Mouse (Mus musculus): ENCODE measurements at regions not wholly inside any gene's neighbourhood (a gene's known extent, or its start where the extent isn't known, plus 50 kb on each side); places are given as distances from the start of the nearest gene placed in this dataset.

DNA sequence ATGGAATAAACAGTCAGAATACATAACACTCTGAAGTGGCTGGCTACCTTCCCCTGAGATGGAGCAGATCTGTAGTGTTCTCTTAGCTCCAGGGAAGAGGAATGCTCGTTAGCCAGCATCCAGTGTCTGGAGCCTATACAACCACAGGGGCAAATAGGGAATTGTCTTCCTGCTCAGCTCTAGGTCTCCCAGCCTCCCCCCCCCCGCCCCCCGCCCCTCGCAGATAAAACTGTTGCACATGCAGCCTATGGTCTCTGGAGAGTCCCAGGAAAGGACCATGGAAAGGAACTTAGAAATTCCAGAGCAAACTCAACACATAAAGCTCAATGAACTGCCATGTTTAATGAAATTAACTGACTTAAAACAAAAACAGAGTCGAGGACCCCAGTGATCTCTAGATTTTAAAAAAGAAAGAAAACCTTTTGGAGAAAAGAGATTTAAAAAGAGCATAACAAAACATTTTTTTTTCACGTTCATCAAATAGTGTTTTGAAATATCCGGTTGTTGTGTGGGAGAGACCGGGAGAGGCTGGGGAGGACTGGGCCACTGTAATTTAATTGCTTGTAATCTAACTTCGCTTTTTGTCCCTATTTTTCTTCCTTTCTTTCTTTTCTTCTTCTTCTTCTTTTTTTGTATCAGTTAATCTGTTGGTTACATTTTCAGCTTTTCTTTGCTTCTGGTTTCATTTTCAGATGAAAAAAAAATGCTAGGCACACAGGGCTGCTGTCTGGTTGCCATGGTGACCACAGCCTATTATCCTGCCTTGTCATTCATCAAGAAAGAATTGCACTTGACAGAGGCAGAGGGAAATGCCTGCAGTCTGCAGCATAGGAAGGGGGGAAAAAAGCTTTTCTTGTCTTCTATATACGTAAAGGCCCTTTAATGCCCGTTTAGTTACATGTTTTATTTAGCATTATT, 450.3 kb upstream of the Ubash3b start:
- ATAC-seq (replicated peaks; ENCODE audit: insufficient number of reproducible peaks, low FRiP score, low TSS enrichment, poor library complexity, severe bottlenecking): no peak

DNA sequence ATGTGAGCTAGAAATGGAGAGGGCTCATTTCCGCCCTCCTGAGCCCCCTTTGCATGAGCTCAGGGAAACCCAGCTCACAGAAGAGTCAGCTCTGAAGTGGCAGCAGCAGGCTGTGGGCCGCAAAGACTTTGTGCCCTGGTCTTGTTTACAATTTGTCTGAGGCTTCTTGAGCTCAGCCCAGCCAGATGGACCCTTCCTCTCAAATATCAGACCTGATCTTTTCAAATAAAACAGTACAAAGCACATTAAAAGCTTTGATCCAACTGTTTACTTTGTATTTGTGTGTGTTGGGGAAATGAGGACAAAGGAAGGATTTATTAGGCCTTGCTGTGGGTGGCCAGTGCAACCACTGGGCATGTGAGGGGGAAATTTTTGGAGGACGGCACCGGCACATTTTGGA, 448.9 kb upstream of the Ubash3b start:
- ATAC-seq (replicated peaks; ENCODE audit: insufficient number of reproducible peaks, low FRiP score, low TSS enrichment, poor library complexity, severe bottlenecking): no peak

DNA sequence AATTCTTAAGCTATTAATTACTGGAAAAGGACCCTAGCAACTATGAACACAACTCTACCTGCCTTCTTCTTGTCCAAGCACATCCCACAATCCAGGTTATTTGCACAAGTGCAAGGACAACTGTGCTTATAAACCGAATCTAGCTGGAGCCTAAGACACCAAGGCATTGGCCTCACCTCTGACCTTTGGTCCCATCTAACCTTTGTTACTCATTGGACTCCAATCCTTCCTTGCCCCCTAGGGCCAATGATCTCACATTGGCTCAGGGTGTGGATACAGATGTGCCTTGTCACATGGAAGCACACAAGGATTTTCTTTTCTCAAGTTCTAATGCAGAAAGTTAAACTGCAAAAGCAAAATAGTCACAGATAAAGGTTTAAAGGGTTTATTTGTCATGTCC, 444.6 kb upstream of the Ubash3b start:
- no peak for ATAC-seq (replicated peaks; ENCODE audit: insufficient number of reproducible peaks, low FRiP score, low TSS enrichment, poor library complexity, severe bottlenecking)

DNA sequence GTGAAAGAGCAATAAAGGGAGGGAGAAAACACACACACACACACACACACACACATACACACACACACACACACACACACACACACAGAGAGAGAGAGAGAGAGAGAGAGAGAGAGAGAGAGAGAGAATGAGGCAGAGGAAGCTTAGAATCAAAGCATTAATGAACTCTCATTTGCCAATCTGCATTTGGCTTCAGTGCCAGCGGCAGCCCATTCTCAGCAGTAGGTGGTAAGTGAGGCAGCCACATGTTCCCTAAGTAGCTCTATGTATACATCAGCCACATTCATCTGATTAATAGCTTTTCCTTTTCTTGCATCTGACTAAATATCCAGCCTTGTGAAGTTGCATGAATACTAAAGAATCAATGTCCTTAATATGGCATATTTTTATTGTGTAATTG, 443.4 kb upstream of the Ubash3b start:
- ATAC-seq (replicated peaks; ENCODE audit: insufficient number of reproducible peaks, low FRiP score, low TSS enrichment, poor library complexity, severe bottlenecking): no peak

DNA sequence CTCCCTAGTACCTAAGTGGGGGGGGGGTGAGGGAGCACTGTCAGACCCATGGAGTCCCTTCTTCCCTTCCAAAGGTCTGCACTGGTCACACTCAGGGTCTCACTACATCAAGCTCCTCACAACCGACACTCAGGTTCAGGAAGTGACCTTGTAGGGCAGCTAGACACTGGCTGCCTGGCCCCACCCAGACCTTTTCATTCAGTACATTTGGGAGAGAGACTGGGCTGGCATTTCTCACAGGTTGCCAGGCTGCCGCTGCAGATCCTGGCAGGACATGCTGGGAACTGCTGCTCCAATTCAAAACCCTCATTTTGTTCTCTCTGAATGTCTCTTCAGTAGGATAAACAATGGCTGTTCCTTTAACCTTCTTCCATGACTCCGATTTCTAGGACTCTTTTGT, 439.3 kb upstream of the Ubash3b start:
- no peak for ATAC-seq (replicated peaks; ENCODE audit: insufficient number of reproducible peaks, low FRiP score, low TSS enrichment, poor library complexity, severe bottlenecking)

DNA sequence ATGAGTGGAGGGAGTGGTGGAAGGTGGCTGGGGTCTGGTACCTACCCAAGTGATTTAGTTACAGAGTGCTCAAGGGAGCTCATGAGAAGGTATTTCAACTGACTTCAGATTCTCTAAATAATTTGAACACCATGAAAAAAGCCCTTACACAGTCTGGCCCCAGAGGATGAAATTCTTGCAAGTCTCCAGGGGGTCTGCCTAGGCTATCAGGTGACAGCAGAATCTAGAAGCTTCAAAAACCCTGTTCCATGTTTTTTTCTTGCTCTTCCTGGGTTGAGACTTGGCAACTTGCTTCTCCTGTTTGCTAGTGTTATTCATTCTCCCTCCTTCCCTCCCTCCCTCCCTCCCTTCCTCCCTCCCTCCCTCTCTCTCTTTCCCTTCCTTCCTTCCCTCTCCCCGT, 438.4 kb upstream of the Ubash3b start:
- ATAC-seq (replicated peaks; ENCODE audit: insufficient number of reproducible peaks, low FRiP score, low TSS enrichment, poor library complexity, severe bottlenecking): no peak

DNA sequence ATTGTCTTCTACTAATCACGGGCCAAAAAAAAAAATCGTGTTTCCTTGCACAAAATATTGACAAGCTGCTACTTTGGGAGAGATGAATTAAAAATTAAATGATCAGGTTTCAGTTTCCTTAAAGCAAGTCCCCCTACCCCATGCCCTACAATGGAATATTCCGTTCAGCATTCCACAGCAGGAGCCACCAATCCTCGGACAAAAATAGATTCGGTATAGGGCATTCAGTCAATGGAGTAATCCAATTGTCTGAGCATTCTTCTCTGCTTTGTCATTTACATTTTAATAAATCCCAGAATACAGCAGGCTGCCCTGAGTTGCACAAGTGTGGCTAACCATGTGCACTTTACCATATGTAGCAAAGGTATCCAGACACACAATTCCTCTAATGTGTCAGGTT, 434.3 kb upstream of the Ubash3b start:
- ATAC-seq (replicated peaks; ENCODE audit: insufficient number of reproducible peaks, low FRiP score, low TSS enrichment, poor library complexity, severe bottlenecking): no peak

DNA sequence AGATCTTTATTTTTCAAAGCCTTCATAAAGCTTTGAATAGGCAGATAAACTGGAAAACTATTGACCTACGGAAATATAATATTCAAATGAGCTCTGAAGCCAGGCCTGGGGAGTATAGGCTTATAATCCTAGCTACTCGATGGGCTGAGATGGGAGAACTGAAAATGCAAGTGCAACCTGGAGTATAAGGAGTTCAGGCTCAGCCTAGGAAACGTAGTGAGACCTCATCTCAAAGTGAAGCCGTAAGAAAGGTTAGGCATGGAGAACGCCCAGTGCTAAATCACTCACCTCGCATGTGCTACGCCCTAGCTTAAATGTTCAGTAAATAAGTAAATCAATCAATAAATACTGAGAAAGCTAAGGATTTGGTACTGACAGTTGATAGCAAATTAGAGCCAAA, 432.5 kb upstream of the Ubash3b start:
- ATAC-seq (replicated peaks; ENCODE audit: insufficient number of reproducible peaks, low FRiP score, low TSS enrichment, poor library complexity, severe bottlenecking): no peak

DNA sequence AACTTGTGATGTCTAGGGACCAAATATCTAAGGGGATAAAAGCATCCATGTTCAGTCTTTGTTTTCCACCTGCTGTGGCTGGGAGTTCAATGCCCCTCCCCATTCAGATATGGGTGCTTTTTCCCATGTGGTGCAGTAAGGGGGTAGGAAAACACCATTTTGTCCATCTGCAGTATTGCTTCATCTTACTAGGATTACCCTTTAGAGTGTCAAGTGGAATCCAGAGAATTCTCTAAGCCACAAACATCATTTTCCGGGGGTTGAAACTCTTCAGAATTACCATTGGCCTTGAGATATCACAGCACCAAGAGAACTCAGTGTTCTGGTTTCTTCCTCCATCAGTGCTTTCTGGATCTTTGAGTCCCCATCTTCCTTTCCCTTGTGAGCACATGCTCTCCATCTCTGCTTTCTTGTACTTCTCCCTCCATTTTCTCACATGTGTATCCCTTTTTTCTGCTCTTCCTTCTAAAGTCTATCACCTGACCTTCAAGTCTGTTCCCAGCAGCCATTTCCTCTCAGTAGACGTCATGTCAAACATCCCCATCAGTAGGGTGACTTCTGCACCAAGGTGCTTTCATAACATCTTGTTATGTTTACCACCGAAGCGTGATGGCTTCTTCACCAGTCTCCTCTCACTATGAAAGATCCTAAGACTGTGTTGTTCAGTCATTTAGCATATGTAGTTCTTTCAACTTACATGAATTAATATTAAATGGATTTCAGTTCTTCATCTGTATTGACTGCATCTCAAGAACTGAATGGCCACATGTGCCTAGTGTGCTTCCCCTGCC, 431.6 kb upstream of the Ubash3b start:
- ATAC-seq (replicated peaks; ENCODE audit: insufficient number of reproducible peaks, low FRiP score, low TSS enrichment, poor library complexity, severe bottlenecking): no peak

DNA sequence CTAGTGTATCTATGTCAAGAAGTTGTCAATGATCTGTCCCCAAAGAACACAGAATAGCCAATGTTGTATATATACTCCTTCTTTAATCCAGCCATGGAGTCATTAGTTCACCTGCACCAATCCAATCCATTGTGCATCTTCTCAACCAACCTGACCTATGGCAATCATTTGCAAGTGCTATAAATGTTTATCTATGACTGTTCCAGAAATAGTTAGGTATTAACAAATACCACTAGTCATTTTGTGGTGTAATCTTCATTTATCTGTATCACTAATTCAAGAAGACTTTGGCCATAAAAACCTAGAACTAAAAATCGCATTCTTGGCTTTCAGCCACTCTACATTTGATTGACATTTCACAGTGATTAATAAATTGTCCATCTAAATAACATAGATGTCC, 430.6 kb upstream of the Ubash3b start:
- no peak for ATAC-seq (replicated peaks; ENCODE audit: insufficient number of reproducible peaks, low FRiP score, low TSS enrichment, poor library complexity, severe bottlenecking)

DNA sequence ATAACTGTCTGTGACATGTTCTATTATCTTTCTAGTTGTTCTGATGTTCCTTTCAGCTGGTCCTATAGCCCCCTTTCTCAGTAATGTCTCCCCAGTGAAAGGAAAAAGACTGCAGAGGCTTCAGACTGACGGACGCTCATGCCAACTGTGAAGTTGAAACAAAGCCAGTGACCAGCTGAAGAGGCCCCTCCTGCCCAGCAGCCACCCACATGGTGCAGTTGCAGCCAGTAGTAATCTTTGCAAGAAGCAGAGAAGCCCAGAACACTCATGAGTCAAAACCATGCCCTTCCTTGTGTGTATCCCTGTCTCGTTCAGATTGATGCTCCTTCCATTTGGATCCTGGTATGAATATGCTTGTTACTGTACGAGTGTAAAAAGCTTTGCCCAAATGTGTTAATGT, 428.7 kb upstream of the Ubash3b start:
- ATAC-seq (replicated peaks; ENCODE audit: insufficient number of reproducible peaks, low FRiP score, low TSS enrichment, poor library complexity, severe bottlenecking): no peak

DNA sequence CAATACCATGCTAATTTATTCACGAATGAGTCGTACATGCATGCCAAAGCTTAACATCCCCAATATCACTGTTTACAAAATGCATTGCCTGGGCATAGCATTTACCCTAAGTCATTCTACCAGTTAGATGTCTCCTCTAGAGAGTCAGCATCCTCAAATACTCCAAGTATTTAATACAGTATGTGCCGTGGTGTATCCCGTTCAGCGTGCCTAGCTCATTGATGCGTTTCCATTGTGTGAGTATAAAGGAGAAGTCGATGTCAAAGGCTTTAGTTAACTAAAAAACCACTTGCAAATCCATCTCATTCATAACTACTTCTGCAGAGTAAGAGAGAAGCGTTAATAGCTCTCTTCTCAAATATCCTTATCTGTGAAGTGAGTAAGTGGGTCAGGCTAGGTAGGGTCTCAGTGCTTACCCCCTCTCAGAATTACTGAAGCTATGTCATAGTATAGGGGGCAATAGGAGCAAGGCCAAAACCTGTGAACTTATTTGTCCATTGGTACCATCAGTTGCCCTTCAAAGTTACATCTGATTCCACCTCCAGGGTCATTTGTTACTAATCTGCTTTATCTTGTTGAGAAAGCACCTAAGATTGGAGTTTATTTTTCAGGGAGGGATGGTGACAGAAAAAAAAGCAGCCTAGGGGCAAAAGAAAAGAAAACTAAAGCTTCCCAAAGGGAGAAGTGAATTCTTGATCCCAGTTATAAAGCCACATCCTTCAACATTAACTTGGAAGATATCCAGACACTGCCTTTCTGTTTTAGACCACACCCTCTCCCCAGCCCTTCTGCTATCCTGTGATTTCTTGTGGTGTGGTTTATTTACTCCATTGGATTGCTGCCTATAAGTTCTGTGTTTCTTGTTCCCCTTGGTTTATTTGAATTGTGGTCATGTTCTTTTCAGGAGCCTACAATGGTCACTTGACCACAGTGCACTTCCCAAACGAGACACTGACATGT, 427.2 kb upstream of the Ubash3b start:
- ATAC-seq (replicated peaks; ENCODE audit: insufficient number of reproducible peaks, low FRiP score, low TSS enrichment, poor library complexity, severe bottlenecking): no peak

DNA sequence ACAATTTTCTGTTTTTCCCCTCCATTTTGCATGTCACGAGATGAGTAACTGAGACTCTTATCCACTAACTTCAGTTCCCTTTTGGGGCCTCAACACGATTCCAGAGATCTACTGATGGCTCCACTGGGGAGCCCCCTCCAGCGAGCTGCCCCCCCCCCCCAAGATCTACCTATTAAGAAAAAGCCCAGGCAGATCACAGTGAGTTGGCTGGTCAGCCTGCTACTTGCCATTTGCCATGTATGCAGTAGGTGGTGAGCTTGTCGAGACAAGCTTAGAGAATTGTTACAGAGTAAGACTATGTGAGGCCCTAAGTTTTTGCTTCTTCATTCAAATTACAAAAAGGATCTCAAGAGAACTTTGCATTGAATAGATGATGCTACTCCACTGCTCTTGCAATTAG, 426.3 kb upstream of the Ubash3b start:
- ATAC-seq (replicated peaks; ENCODE audit: insufficient number of reproducible peaks, low FRiP score, low TSS enrichment, poor library complexity, severe bottlenecking): no peak

DNA sequence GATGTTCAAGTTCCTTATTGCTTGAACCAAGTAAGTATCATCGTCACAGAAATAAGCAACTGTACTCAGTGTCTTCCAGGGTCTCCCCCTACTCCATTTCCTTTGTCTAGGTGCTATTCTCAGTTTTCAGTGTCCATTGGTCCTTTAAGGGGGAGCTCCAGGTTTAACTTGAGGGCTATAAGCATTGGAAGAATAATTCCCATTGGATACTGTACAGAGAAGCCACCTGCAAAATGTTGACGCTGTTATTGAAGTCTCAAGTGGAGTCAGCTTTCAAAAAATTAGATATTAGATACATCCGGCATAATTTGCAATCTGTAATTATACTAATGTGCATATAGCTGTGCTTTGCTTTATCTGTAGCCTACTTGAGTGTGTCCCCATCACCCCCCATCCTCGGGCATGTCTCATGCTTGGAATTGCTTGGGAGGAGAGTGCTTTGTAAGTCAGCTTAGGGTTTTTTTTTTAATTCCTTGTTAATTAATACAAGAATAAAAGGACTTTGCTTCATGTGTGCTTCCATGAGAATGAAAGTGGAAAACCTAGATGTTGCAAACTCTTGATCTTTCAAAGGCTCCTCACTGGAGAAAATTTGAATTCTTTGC, 425.6 kb upstream of the Ubash3b start:
- ATAC-seq (replicated peaks; ENCODE audit: insufficient number of reproducible peaks, low FRiP score, low TSS enrichment, poor library complexity, severe bottlenecking): no peak

DNA sequence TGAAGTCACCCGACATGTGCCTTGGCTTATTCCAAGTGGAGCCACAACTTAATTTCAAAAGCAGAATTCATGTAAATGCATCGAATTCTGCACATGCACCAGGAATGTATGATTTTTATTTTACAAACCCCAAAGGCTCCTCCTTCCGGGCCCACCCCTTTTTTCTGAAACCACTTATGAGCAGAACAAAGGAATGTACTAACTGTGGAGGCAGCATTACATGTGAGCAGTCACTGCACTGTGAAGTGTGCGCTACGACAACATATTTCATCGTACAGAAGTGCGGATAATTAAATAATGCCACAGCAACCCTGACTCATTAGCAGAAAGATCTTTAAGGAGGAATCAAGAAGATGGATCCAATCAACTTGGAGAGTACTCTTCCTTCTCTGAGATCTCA, 424.8 kb upstream of the Ubash3b start:
- ATAC-seq (replicated peaks; ENCODE audit: insufficient number of reproducible peaks, low FRiP score, low TSS enrichment, poor library complexity, severe bottlenecking): no peak

DNA sequence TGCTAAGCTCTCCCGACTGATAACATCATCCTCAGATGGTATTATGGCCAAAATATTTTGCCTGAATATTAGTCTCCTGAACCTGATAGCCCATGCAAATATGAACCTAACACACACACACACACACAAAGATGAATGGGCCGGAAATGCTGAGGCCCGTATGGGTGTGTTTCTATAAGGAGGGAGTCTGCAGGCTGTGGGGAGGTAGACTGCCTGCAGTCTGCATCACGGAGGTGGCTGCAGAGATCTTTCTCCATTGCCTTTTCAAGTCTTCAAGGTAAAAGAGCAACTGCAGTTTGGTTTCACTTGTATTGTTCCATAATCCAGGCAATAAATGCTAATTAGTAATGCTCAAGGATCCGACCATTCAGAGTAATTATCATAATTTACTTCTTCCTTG, 424.3 kb upstream of the Ubash3b start:
- no peak for ATAC-seq (replicated peaks; ENCODE audit: insufficient number of reproducible peaks, low FRiP score, low TSS enrichment, poor library complexity, severe bottlenecking)

DNA sequence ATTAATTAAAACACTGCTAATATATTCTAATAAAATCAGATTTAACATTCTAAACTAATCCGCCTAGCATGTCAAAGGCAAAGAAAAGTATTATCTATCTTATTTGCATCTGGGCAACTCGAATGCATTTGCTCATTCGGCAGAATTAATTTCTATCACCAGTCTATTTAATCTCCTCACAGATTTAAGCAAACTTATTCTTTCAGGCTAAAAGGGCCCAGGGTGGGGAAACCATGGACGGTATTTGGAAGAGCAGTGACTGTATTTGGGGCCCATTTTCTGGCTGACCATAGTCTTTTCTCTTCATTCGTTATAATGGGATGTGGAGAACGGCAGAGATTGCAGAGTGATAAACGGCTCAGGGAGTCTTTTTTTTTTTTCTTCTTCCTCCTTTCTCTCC, 423.5 kb upstream of the Ubash3b start:
- ATAC-seq (replicated peaks; ENCODE audit: insufficient number of reproducible peaks, low FRiP score, low TSS enrichment, poor library complexity, severe bottlenecking): no peak

DNA sequence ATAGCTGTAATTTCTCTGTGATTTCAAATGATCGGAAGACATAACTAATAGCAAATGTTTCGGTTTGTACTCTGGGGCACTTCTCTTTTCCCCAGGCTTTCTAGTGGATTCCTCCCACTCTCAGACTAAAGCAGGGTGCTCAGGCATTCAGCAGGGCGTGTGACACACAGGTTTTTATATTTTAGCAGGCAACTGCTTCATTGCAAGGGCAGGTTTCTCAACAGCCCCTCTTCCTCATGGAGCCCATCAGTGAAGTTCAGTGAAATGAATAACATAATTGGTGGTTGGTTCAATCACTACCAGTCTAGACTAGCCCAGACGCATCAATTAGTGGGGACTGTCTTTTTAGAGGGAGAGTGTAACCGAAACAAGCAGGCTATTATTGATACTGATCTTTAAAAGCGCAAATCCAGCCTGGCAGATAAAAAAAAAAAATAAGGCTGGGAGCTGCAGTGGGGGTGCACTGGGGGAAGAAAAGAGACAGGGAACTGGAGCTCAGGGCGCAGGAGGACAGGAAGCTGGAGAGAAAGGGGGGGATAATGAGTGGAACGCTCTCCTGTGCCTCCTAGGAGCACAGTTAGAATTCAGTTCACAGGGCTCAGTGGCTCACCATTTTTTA, 422.3 kb upstream of the Ubash3b start:
- ATAC-seq (replicated peaks; ENCODE audit: insufficient number of reproducible peaks, low FRiP score, low TSS enrichment, poor library complexity, severe bottlenecking): no peak
